Mouse (Mus musculus): ENCODE results near the gene Zbtb25. TPM values are rescaled to one million over a fixed set of nuclear protein-coding genes. Genes with fewer than 3 reads are reported as not detected.

Gene Zbtb25
- polyA plus RNA-seq, 1 experiment: 7.2 TPM

GRCm38 (mm10) chr12:76349680-76350220 lies 19.7 kb downstream of the Zbtb25 start:
- no peak for TF ChIP-seq GATA1 (IDR thresholded peaks at IDR 0.05; ENCODE audit: borderline replicate concordance, low read length)
- TF ChIP-seq FLI1 (IDR thresholded peaks at IDR 0.05; ENCODE audit: low read length): no peak
- H3K9me3 ChIP-seq: no peaks in the 10 kb centered on the region
- no peak overlapping the region for H3K4me3 ChIP-seq (replicated peaks)
- peaks cover 78% of the 10 kb centered on the region for H3K36me3 ChIP-seq (replicated peaks; ENCODE audit: low read length)
- H3K4me1 ChIP-seq: peaks cover 18% of the 10 kb centered on the region
- H3K27me3 ChIP-seq (replicated peaks): no peaks in the 10 kb centered on the region

GRCm38 (mm10) chr12:76345759-76346455 lies 23.5 kb downstream of the Zbtb25 start:
- H3K4me1 ChIP-seq: peaks cover 15% of the 10 kb centered on the region
- TF ChIP-seq GATA1 (IDR thresholded peaks at IDR 0.05; ENCODE audit: borderline replicate concordance, low read length) (no peak), FLI1 (IDR thresholded peaks at IDR 0.05; ENCODE audit: low read length) (no peak)
- H3K4me3 ChIP-seq (replicated peaks): no peak overlapping the region
- no peaks in the 10 kb centered on the region for H3K9me3 ChIP-seq
- H3K36me3 ChIP-seq (replicated peaks; ENCODE audit: low read length): peaks cover 73% of the 10 kb centered on the region
- no peaks in the 10 kb centered on the region for H3K27me3 ChIP-seq (replicated peaks)

GRCm38 (mm10) chr12:76341080-76341479 lies 28.3 kb downstream of the Zbtb25 start:
- H3K27me3 ChIP-seq (replicated peaks): no peaks in the 10 kb centered on the region
- no peaks in the 10 kb centered on the region for H3K9me3 ChIP-seq
- no peak overlapping the region for H3K4me3 ChIP-seq (replicated peaks)
- H3K36me3 ChIP-seq (replicated peaks; ENCODE audit: low read length): peaks cover 39% of the 10 kb centered on the region
- TF ChIP-seq GATA1 (IDR thresholded peaks at IDR 0.05; ENCODE audit: borderline replicate concordance, low read length) (no peak), FLI1 (IDR thresholded peaks at IDR 0.05; ENCODE audit: low read length) (no peak)
- peaks cover 41% of the 10 kb centered on the region for H3K4me1 ChIP-seq

- TF ChIP-seq FLI1 (IDR thresholded peaks at IDR 0.05; ENCODE audit: low read length) (no peak), GATA1 (IDR thresholded peaks at IDR 0.05; ENCODE audit: borderline replicate concordance, low read length) (no peak)
- Histone ChIP-seq H3K9me3 (no peaks in the 10 kb centered on the region), H3K36me3 (replicated peaks; ENCODE audit: low read length) (peaks cover 17% of the 10 kb centered on the region), H3K4me1 (peaks cover 33% of the 10 kb centered on the region), H3K27me3 (replicated peaks) (no peaks in the 10 kb centered on the region), H3K4me3 (replicated peaks) (no peak overlapping the region)
Measured at GRCm38 (mm10) chr12:76336111-76336965, 33.1 kb downstream of the Zbtb25 start.

- H3K9me3 ChIP-seq: 0 out of 2 replicates have a peak, but pooled peaks cover 7% of the 10 kb centered on the region
- TF ChIP-seq GATA1 (IDR thresholded peaks at IDR 0.05; ENCODE audit: borderline replicate concordance, low read length) (no peak), FLI1 (IDR thresholded peaks at IDR 0.05; ENCODE audit: low read length) (no peak)
- H3K4me3 ChIP-seq (replicated peaks): no peak overlapping the region
Measured at GRCm38 (mm10) chr12:76335641-76336040, 33.8 kb downstream of the Zbtb25 start.

GRCm38 (mm10) chr12:76333688-76334087 lies 35.7 kb downstream of the Zbtb25 start:
- peaks cover 33% of the 10 kb centered on the region for H3K36me3 ChIP-seq (replicated peaks; ENCODE audit: low read length)
- peaks cover 21% of the 10 kb centered on the region for H3K4me1 ChIP-seq
- TF ChIP-seq FLI1 (IDR thresholded peaks at IDR 0.05; ENCODE audit: low read length) (no peak), GATA1 (IDR thresholded peaks at IDR 0.05; ENCODE audit: borderline replicate concordance, low read length) (no peak)
- no peak overlapping the region for H3K4me3 ChIP-seq (replicated peaks)
- H3K9me3 ChIP-seq: peaks cover 25% of the 10 kb centered on the region
- H3K27me3 ChIP-seq (replicated peaks): no peaks in the 10 kb centered on the region

More at GRCm38 (mm10) chr12:76335641-76336040, 33.8 kb downstream of the Zbtb25 start:
- peaks cover 24% of the 10 kb centered on the region for H3K36me3 ChIP-seq (replicated peaks; ENCODE audit: low read length)
- H3K4me1 ChIP-seq: peaks cover 28% of the 10 kb centered on the region
- no peaks in the 10 kb centered on the region for H3K27me3 ChIP-seq (replicated peaks)

GRCm38 (mm10) chr12:76328567-76329354 lies 40.6 kb downstream of the Zbtb25 start:
- Histone ChIP-seq H3K4me1 (peaks cover 39% of the 10 kb centered on the region), H3K27me3 (replicated peaks) (no peaks in the 10 kb centered on the region), H3K36me3 (replicated peaks; ENCODE audit: low read length) (peaks cover 75% of the 10 kb centered on the region), H3K9me3 (peaks cover 55% of the 10 kb centered on the region), H3K4me3 (replicated peaks) (peak overlapping the region; percentile 59)
- TF ChIP-seq GATA1 (IDR thresholded peaks at IDR 0.05; ENCODE audit: borderline replicate concordance, low read length) (no peak), FLI1 (IDR thresholded peaks at IDR 0.05; ENCODE audit: low read length) (no peak)

GRCm38 (mm10) chr12:76326437-76327220 lies 42.8 kb downstream of the Zbtb25 start:
- TF ChIP-seq FLI1 (IDR thresholded peaks at IDR 0.05; ENCODE audit: low read length) (no peak), GATA1 (IDR thresholded peaks at IDR 0.05; ENCODE audit: borderline replicate concordance, low read length) (no peak)
- peaks cover 85% of the 10 kb centered on the region for H3K36me3 ChIP-seq (replicated peaks; ENCODE audit: low read length)
- H3K4me1 ChIP-seq: peaks cover 47% of the 10 kb centered on the region

More at GRCm38 (mm10) chr12:76326437-76327220, 42.8 kb downstream of the Zbtb25 start:
- no peaks in the 10 kb centered on the region for H3K27me3 ChIP-seq (replicated peaks)
- H3K9me3 ChIP-seq: peaks cover 55% of the 10 kb centered on the region
- H3K4me3 ChIP-seq (replicated peaks): peak overlapping the region; percentile 73

All from megakaryocyte, embryonic 14.5 days (primary cell).